Mouse (Mus musculus) neural tube, embryonic 11.5 days (tissue): ENCODE data around the gene Madcam1. TPM values are rescaled to one million over a fixed set of nuclear protein-coding genes. Genes with fewer than 3 reads are reported as not detected.

Experiments
- ATAC-seq: fragments of 200-750 bp; cut with Nextera tagmentation; 2 replicates; pipeline ENCODE4 v1.8.0; 2017; ENCODE audit warnings: moderate number of reproducible peaks, mild to moderate bottlenecking, moderate TSS enrichment, moderate library complexity; ENCODE audit not compliant: insufficient read depth, low FRiP score, low TSS enrichment
- DNase-seq: peaks from one replicate; pipeline ENCODE4 v3.0.0-alpha.2; 2015; ENCODE audit warnings: low spot score
- H3K27ac ChIP-seq: fragments of 300-500 bp; sonication (generic); 2 replicates; pipeline ENCODE4 v1.5.1; 2014; ENCODE audit warnings: low read depth, mild to moderate bottlenecking, low read length
- H3K27me3 ChIP-seq: fragments of 300-500 bp; sonication (generic); 2 replicates; pipeline ENCODE4 v1.6.1; 2014; ENCODE audit warnings: mild to moderate bottlenecking, low read length, mixed read lengths; ENCODE audit not compliant: control insufficient read depth, insufficient read depth
- H3K36me3 ChIP-seq: fragments of 300-500 bp; sonication (generic); 2 replicates; pipeline ENCODE4 v1.6.1; 2014; ENCODE audit warnings: mild to moderate bottlenecking, low read length, moderate library complexity, mixed read lengths; ENCODE audit not compliant: control insufficient read depth, insufficient read depth
- H3K4me1 ChIP-seq: fragments of 300-500 bp; sonication (generic); 2 replicates; pipeline ENCODE4 v1.6.1; 2014; ENCODE audit warnings: low read length, mixed read lengths; ENCODE audit not compliant: control insufficient read depth, insufficient read depth
- H3K4me2 ChIP-seq: fragments of 300-500 bp; sonication (generic); 2 replicates; pipeline ENCODE4 v1.6.1; 2014; ENCODE audit warnings: low read depth, mild to moderate bottlenecking, moderate library complexity
- H3K4me3 ChIP-seq: fragments of 300-500 bp; sonication (generic); 2 replicates; pipeline ENCODE4 v1.5.1; 2014; ENCODE audit warnings: low read depth, low read length
- H3K9ac ChIP-seq: fragments of 300-500 bp; sonication (generic); 2 replicates; pipeline ENCODE4 v1.6.1; 2014; ENCODE audit warnings: mild to moderate bottlenecking, low read length
- H3K9me3 ChIP-seq: fragments of 300-500 bp; sonication (generic); 2 replicates; pipeline ENCODE4 v1.6.1; 2016; ENCODE audit warnings: low read length; ENCODE audit not compliant: control insufficient read depth
- WGBS: fragments of 180-500 bp; shearing (Covaris S2); extraction: QIAGEN DNeasy Blood & Tissue Kit; methylation state at CpG from one replicate; pipeline ENCODE4 v1.1.7; 2014; 5-methylcytosine and 5-hydroxymethylcytosine counted together
- polyA plus RNA-seq: library from polyadenylated mRNA; unstranded; fragments of >200 nt; fragmentation: Nextera tagmentation; extraction: Ambion mirVana; gene quantifications from 2 replicates; pipeline ENCODE4 v1.2.1, GENCODE M21; 2014

Gene Madcam1
- polyA plus RNA-seq, 1 experiment from 2014 or later = 2.5 TPM

- H3K4me3 ChIP-seq = peak overlapping the region; percentile 85; the same call in 1 of the 2 replicates
- H3K9me3 ChIP-seq = no peaks in the 10 kb centered on the region
- 80% methylated on average over 8 of the region's 8 CpGs for WGBS
- H3K9ac ChIP-seq = peak overlapping the region; percentile 89
- 0 out of 2 replicates have a peak, but pooled peaks cover 2% of the 10 kb centered on the region for H3K27me3 ChIP-seq
- peak overlapping the region; percentile 91 for H3K4me2 ChIP-seq
- no peaks in the 10 kb centered on the region for H3K36me3 ChIP-seq
- DNase-seq (no peak), ATAC-seq (no peak)
- peaks cover 8% of the 10 kb centered on the region for H3K4me1 ChIP-seq
- H3K27ac ChIP-seq = no peak overlapping the region
Measured at GRCm38 (mm10) chr10:79636287-79636686, 28.1 kb upstream of the Madcam1 start.

- peak within 1 kb of the TSS; percentile 91 for H3K4me2 ChIP-seq
- peak within 1 kb of the TSS; percentile 85 for H3K4me3 ChIP-seq
- no peaks in the 10 kb centered on the region for H3K9me3 ChIP-seq
- H3K27ac ChIP-seq = peak within 1 kb of the TSS; percentile 88
- ATAC-seq = peak; percentile 86
- H3K27me3 ChIP-seq = 0 out of 2 replicates have a peak, but pooled peaks cover 2% of the 10 kb centered on the region
- no peaks in the 10 kb centered on the region for H3K36me3 ChIP-seq
- H3K9ac ChIP-seq = peak within 1 kb of the TSS; percentile 89
- under 1% methylated on average over 87 of the region's 116 CpGs for WGBS
- DNase-seq = peak; percentile 85
- H3K4me1 ChIP-seq = peaks cover 8% of the 10 kb centered on the region
Measured at GRCm38 (mm10) chr10:79637128-79638110, 26.9 kb upstream of the Madcam1 start, which contains the start of gene Shc2. TSS of gene Shc2 (minus strand) at chr10:79637918.

- DNase-seq = peak; percentile 72
- H3K4me1 ChIP-seq = peaks cover 8% of the 10 kb centered on the region
- no peaks in the 10 kb centered on the region for H3K9me3 ChIP-seq
- peak; percentile 42 for ATAC-seq
- H3K36me3 ChIP-seq = no peaks in the 10 kb centered on the region
- H3K27ac ChIP-seq = peak overlapping the region; percentile 73
- H3K9ac ChIP-seq = peak overlapping the region; percentile 89
- 5% methylated on average over 23 of the region's 23 CpGs for WGBS
- peak overlapping the region; percentile 85; the same call in 1 of the 2 replicates for H3K4me3 ChIP-seq
- peak overlapping the region; percentile 91 for H3K4me2 ChIP-seq
- H3K27me3 ChIP-seq = 0 out of 2 replicates have a peak, but pooled peaks cover 2% of the 10 kb centered on the region
Measured at GRCm38 (mm10) chr10:79638486-79639204, 25.7 kb upstream of the Madcam1 start.

GRCm38 (mm10) chr10:79645711-79646110 lies 18.6 kb upstream of the Madcam1 start, which contains the start of gene Odf3l2:
TSS of gene Odf3l2 (minus strand) at chr10:79645738.
- 74% methylated on average over 8 of the region's 8 CpGs for WGBS
- Histone ChIP-seq H3K9me3 (no peaks in the 10 kb centered on the region), H3K4me3 (no peak within 1 kb of the TSS), H3K9ac (no peak within 1 kb of the TSS), H3K36me3 (no peaks in the 10 kb centered on the region), H3K27me3 (no peaks in the 10 kb centered on the region), H3K4me1 (no peaks in the 10 kb centered on the region), H3K27ac (no peak within 1 kb of the TSS), H3K4me2 (no peak within 1 kb of the TSS)
- DNase-seq = no peak
- no peak for ATAC-seq

GRCm38 (mm10) chr10:79649070-79649751 lies 15.1 kb upstream of the Madcam1 start:
- Histone ChIP-seq H3K4me2 (no peak overlapping the region), H3K27ac (no peak overlapping the region), H3K4me3 (no peak overlapping the region), H3K9ac (no peak overlapping the region), H3K4me1 (no peaks in the 10 kb centered on the region), H3K9me3 (no peaks in the 10 kb centered on the region), H3K27me3 (no peaks in the 10 kb centered on the region), H3K36me3 (no peaks in the 10 kb centered on the region)
- 28% methylated on average over 7 of the region's 7 CpGs for WGBS
- peak; percentile 48; the same call in 1 of the 2 replicates for ATAC-seq
- peak; percentile 81 for DNase-seq

- no peak overlapping the region for H3K4me3 ChIP-seq
- WGBS = 88% methylated on average over 7 of the region's 7 CpGs
- H3K9ac ChIP-seq = no peak overlapping the region
- H3K4me2 ChIP-seq = no peak overlapping the region
- ATAC-seq (no peak), DNase-seq (no peak)
- no peaks in the 10 kb centered on the region for H3K27me3 ChIP-seq
- H3K36me3 ChIP-seq = no peaks in the 10 kb centered on the region
- H3K4me1 ChIP-seq = no peaks in the 10 kb centered on the region
- no peaks in the 10 kb centered on the region for H3K9me3 ChIP-seq
- no peak overlapping the region for H3K27ac ChIP-seq
Measured at GRCm38 (mm10) chr10:79652789-79653188, 11.6 kb upstream of the Madcam1 start.

GRCm38 (mm10) chr10:79654946-79655395 lies 9.4 kb upstream of the Madcam1 start:
- Histone ChIP-seq H3K4me2 (no peak overlapping the region), H3K9me3 (no peaks in the 10 kb centered on the region), H3K36me3 (no peaks in the 10 kb centered on the region), H3K27me3 (no peaks in the 10 kb centered on the region), H3K4me3 (no peak overlapping the region), H3K9ac (no peak overlapping the region), H3K4me1 (no peaks in the 10 kb centered on the region), H3K27ac (no peak overlapping the region)
- WGBS = 36% methylated on average over 1 of the region's 1 CpGs
- DNase-seq (peak; percentile 56), ATAC-seq (peak; percentile 50; the same call in 1 of the 2 replicates)

GRCm38 (mm10) chr10:79658829-79659228 lies 5.5 kb upstream of the Madcam1 start:
- 26% methylated on average over 4 of the region's 4 CpGs for WGBS
- H3K36me3 ChIP-seq = no peaks in the 10 kb centered on the region
- DNase-seq = peak; percentile 28

More at GRCm38 (mm10) chr10:79658829-79659228, 5.5 kb upstream of the Madcam1 start:
- no peaks in the 10 kb centered on the region for H3K4me1 ChIP-seq
- no peak overlapping the region for H3K27ac ChIP-seq
- H3K4me2 ChIP-seq = no peak overlapping the region
- no peak for ATAC-seq
- no peak overlapping the region for H3K9ac ChIP-seq
- no peaks in the 10 kb centered on the region for H3K27me3 ChIP-seq
- no peaks in the 10 kb centered on the region for H3K9me3 ChIP-seq
- H3K4me3 ChIP-seq = no peak overlapping the region
